Mouse (Mus musculus) liver, postnatal 0 days (tissue): ENCODE data around the gene Morc2a. TPM values are rescaled to one million over a fixed set of nuclear protein-coding genes. Genes with fewer than 3 reads are reported as not detected.

ENCODE experiments used
- ATAC-seq: fragments of 200-750 bp; cut with Nextera tagmentation; 2 replicates; pipeline ENCODE4 v1.8.0; 2017; ENCODE audit warnings: mild to moderate bottlenecking, moderate library complexity
- DNase-seq: peaks from one replicate; pipeline ENCODE4 v3.0.0-alpha.2; 2016
- H3K27ac ChIP-seq: fragments of 300-500 bp; sonication (generic); 2 replicates; pipeline ENCODE4 v1.5.1; 2014; ENCODE audit warnings: antibody characterized with exemption, moderate library complexity, mild to moderate bottlenecking, low read depth
- H3K27me3 ChIP-seq: fragments of 300-500 bp; sonication (generic); 2 replicates; pipeline ENCODE4 v1.6.1; 2014; ENCODE audit warnings: low read length, control low read depth, mixed read lengths; ENCODE audit not compliant: insufficient read depth
- H3K36me3 ChIP-seq: fragments of 300-500 bp; sonication (generic); replicated peaks from 2 replicates; pipeline ENCODE4 v1.6.1; 2014; ENCODE audit warnings: mild to moderate bottlenecking, control low read depth, low read length, moderate library complexity, mixed read lengths; ENCODE audit not compliant: insufficient read depth
- H3K4me1 ChIP-seq: fragments of 300-500 bp; sonication (generic); 2 replicates; pipeline ENCODE4 v1.6.1; 2014; ENCODE audit warnings: antibody characterized with exemption, mild to moderate bottlenecking, control low read depth; ENCODE audit not compliant: insufficient read depth
- H3K4me2 ChIP-seq: fragments of 300-500 bp; sonication (generic); 2 replicates; pipeline ENCODE4 v1.6.1; 2014; ENCODE audit warnings: low read depth, mild to moderate bottlenecking, low read length, moderate library complexity, mixed read lengths
- H3K4me3 ChIP-seq: fragments of 300-500 bp; sonication (generic); 2 replicates; pipeline ENCODE4 v1.5.1; 2014; ENCODE audit warnings: low read depth, low read length
- H3K9ac ChIP-seq: fragments of 300-500 bp; sonication (generic); replicated peaks from 2 replicates; pipeline ENCODE4 v1.6.1; 2014; ENCODE audit warnings: mild to moderate bottlenecking, moderate library complexity
- H3K9me3 ChIP-seq: fragments of 300-500 bp; sonication (generic); 2 replicates; pipeline ENCODE4 v1.6.1; 2016; ENCODE audit warnings: mild to moderate bottlenecking, control low read depth, low read length, mixed read lengths
- CTCF ChIP-seq: sonication (generic); IDR thresholded peaks from 2 replicates; pipeline ENCODE4 v1.5.1; 2016; ENCODE audit warnings: antibody characterized with exemption, low read depth
- EP300 ChIP-seq: IDR thresholded peaks from 2 replicates; pipeline ENCODE4 v1.6.1; 2016; ENCODE audit warnings: antibody characterized with exemption, low read depth, mild to moderate bottlenecking
- WGBS: fragments of 180-500 bp; shearing (Covaris S2); extraction: QIAGEN DNeasy Blood & Tissue Kit; methylation state at CpG from one replicate; pipeline ENCODE4 v1.1.7; 2014; ENCODE audit not compliant: insufficient replicate concordance; 5-methylcytosine and 5-hydroxymethylcytosine counted together
- polyA plus RNA-seq: library from polyadenylated mRNA; unstranded; fragments of >200 nt; fragmentation: Nextera tagmentation; extraction: Ambion mirVana; gene quantifications from 2 replicates; pipeline ENCODE4 v1.2.1, GENCODE M21; 2015

The Morc2a gene
- polyA plus RNA-seq, 1 experiment from 2014 or later, result 3.7 TPM

GRCm38 (mm10) chr11:3707057-3707456 lies 58.1 kb downstream of the Morc2a start:
- Histone ChIP-seq H3K4me1 (no peaks in the 10 kb centered on the region), H3K36me3 (no peaks in the 10 kb centered on the region), H3K27ac (no peak overlapping the region), H3K4me2 (no peak overlapping the region), H3K27me3 (no peaks in the 10 kb centered on the region), H3K4me3 (no peak overlapping the region), H3K9me3 (no peaks in the 10 kb centered on the region), H3K9ac (no peak overlapping the region)
- no peak for TF ChIP-seq EP300
- no peak for TF ChIP-seq CTCF
- DNase-seq, result no peak
- no peak for ATAC-seq
- WGBS, result 61% methylated on average over 8 of the region's 8 CpGs

- no peak overlapping the region for H3K4me2 ChIP-seq
- no peaks in the 10 kb centered on the region for H3K36me3 ChIP-seq
- H3K27ac ChIP-seq, result no peak overlapping the region
- no peak for DNase-seq
- no peaks in the 10 kb centered on the region for H3K9me3 ChIP-seq
- TF ChIP-seq EP300, result no peak
- no peak for TF ChIP-seq CTCF
- no peak overlapping the region for H3K9ac ChIP-seq
- H3K4me1 ChIP-seq, result no peaks in the 10 kb centered on the region
- no peaks in the 10 kb centered on the region for H3K27me3 ChIP-seq
- no peak for ATAC-seq
- no peak overlapping the region for H3K4me3 ChIP-seq
- 58% methylated on average over 14 of the region's 14 CpGs for WGBS
These were observed 61.2 kb downstream of the Morc2a start for GRCm38 (mm10) chr11:3710203-3710602.

DNA sequence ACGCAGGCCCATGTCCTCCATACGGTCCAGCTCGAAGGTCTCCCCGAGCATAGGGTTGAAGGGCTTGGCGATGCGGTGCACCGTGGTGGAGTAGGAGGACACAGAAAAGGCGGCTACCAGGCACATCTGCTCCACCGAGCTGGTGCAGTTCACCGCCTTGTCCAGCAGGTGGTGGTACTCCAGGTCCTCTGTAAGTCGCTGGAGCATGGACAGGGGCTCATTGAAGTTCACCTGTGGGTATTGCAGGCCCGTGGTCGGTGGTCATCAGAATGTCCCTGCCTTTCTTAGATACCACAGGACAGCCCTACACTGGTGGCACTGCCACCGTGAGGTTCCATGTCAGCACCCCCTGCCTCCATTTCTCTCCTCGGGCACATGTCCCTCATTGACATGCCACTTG lies 65.5 kb downstream of the Morc2a start:
- H3K9me3 ChIP-seq, result no peaks in the 10 kb centered on the region
- ATAC-seq, result no peak
- TF ChIP-seq CTCF (peak; percentile 86), EP300 (no peak)

GRCm38 (mm10) chr11:3716662-3717061 lies 67.7 kb downstream of the Morc2a start:
- H3K27me3 ChIP-seq, result no peaks in the 10 kb centered on the region
- no peak overlapping the region for H3K9ac ChIP-seq
- ATAC-seq, result no peak
- 83% methylated on average over 6 of the region's 6 CpGs for WGBS
- no peak for DNase-seq
- no peak overlapping the region for H3K27ac ChIP-seq
- H3K4me2 ChIP-seq, result no peak overlapping the region
- no peaks in the 10 kb centered on the region for H3K36me3 ChIP-seq
- H3K4me1 ChIP-seq, result no peaks in the 10 kb centered on the region; the same call in 1 of the 2 replicates
- no peak overlapping the region for H3K4me3 ChIP-seq
- TF ChIP-seq CTCF (no peak), EP300 (no peak)
- no peaks in the 10 kb centered on the region for H3K9me3 ChIP-seq

More for the DNA sequence above, 65.5 kb downstream of the Morc2a start:
- H3K27ac ChIP-seq, result no peak overlapping the region
- no peak overlapping the region for H3K9ac ChIP-seq
- no peaks in the 10 kb centered on the region for H3K27me3 ChIP-seq
- 25% methylated on average over 15 of the region's 15 CpGs for WGBS
- DNase-seq, result peak; percentile 68
- no peak overlapping the region for H3K4me2 ChIP-seq
- H3K36me3 ChIP-seq, result no peaks in the 10 kb centered on the region
- no peak overlapping the region for H3K4me3 ChIP-seq
- H3K4me1 ChIP-seq, result no peaks in the 10 kb centered on the region

GRCm38 (mm10) chr11:3722036-3722435 lies 73.0 kb downstream of the Morc2a start:
- no peaks in the 10 kb centered on the region for H3K36me3 ChIP-seq
- H3K27me3 ChIP-seq, result no peaks in the 10 kb centered on the region

GRCm38 (mm10) chr11:3722861-3723260 lies 73.9 kb downstream of the Morc2a start:
- ATAC-seq (no peak), DNase-seq (no peak)
- H3K4me3 ChIP-seq, result no peak overlapping the region
- no peak overlapping the region for H3K27ac ChIP-seq
- TF ChIP-seq EP300, result no peak
- TF ChIP-seq CTCF, result no peak
- H3K36me3 ChIP-seq, result no peaks in the 10 kb centered on the region
- WGBS, result 52% methylated on average over 3 of the region's 3 CpGs
- no peaks in the 10 kb centered on the region for H3K9me3 ChIP-seq
- H3K27me3 ChIP-seq, result no peaks in the 10 kb centered on the region
- H3K4me1 ChIP-seq, result no peaks in the 10 kb centered on the region; the same call in 1 of the 2 replicates
- H3K9ac ChIP-seq, result no peak overlapping the region
- H3K4me2 ChIP-seq, result no peak overlapping the region

More at GRCm38 (mm10) chr11:3722036-3722435, 73.0 kb downstream of the Morc2a start:
- ATAC-seq (no peak), DNase-seq (no peak)
- Histone ChIP-seq H3K9ac (no peak overlapping the region), H3K9me3 (no peaks in the 10 kb centered on the region), H3K4me2 (no peak overlapping the region), H3K27ac (no peak overlapping the region), H3K4me1 (no peaks in the 10 kb centered on the region; the same call in 1 of the 2 replicates), H3K4me3 (no peak overlapping the region)
- WGBS, result 54% methylated on average over 3 of the region's 3 CpGs
- TF ChIP-seq EP300, result no peak
- no peak for TF ChIP-seq CTCF

DNA sequence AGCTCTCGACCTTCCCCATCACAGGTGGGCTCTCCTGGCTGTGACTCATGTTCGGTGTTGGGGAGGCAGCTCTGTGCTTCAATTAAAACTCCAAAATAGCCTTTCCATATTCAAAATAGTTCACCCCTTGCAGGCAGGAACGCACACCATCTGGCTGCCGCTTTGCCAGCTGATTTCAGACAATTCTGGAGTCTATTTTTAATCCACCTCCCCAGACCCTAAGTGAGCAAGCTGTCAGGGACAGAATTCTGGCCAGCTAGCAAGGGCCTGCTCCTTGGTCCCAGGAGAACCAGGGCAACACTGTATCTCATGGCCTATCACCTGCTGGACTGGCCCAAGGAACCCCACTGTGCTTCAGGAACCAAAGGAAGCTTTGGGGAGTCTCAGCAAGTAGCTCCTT lies 74.9 kb downstream of the Morc2a start:
- H3K9me3 ChIP-seq, result no peaks in the 10 kb centered on the region
- DNase-seq, result no peak
- TF ChIP-seq CTCF (no peak), EP300 (no peak)

More for the DNA sequence above, 74.9 kb downstream of the Morc2a start:
- Histone ChIP-seq H3K4me3 (no peak overlapping the region), H3K4me1 (no peaks in the 10 kb centered on the region; the same call in 1 of the 2 replicates), H3K9ac (no peak overlapping the region), H3K27me3 (no peaks in the 10 kb centered on the region), H3K36me3 (no peaks in the 10 kb centered on the region), H3K4me2 (no peak overlapping the region), H3K27ac (no peak overlapping the region)
- no peak for ATAC-seq
- WGBS, result 64% methylated on average over 4 of the region's 4 CpGs
